Mouse (Mus musculus) testis, adult 2 months (tissue): ENCODE data around the gene Trim37. TPM values are rescaled to one million over a fixed set of nuclear protein-coding genes. Genes with fewer than 3 reads are reported as not detected.

Experiments
- H3K27ac ChIP-seq: fragments of 200-500 bp; 2 replicates; pipeline ENCODE4 v1.5.1; 2012; ENCODE audit warnings: low read depth, low read length; ENCODE audit not compliant: control insufficient read depth, insufficient read depth
- H3K27me3 ChIP-seq: fragments of 200-500 bp; 2 replicates; pipeline ENCODE4 v1.6.1; 2012; ENCODE audit warnings: mild to moderate bottlenecking, low read length, moderate library complexity; ENCODE audit not compliant: control insufficient read depth, insufficient read depth
- H3K36me3 ChIP-seq: fragments of 200-500 bp; 2 replicates; pipeline ENCODE4 v1.6.1; 2012; ENCODE audit warnings: mild to moderate bottlenecking, low read length; ENCODE audit not compliant: control insufficient read depth, insufficient read depth
- H3K4me1 ChIP-seq: fragments of 200-500 bp; 2 replicates; pipeline ENCODE4 v1.6.1; 2012; ENCODE audit warnings: low read length; ENCODE audit not compliant: control insufficient read depth, insufficient read depth
- H3K4me3 ChIP-seq: fragments of 200-500 bp; 2 replicates; pipeline ENCODE4 v1.5.1; 2012; ENCODE audit warnings: low read depth, mild to moderate bottlenecking, low read length, moderate library complexity, mixed read lengths; ENCODE audit not compliant: control insufficient read depth
- CTCF ChIP-seq: fragments of 200-500 bp; IDR thresholded peaks from 2 replicates; pipeline ENCODE4 v1.5.1; 2012; ENCODE audit warnings: low read depth, mild to moderate bottlenecking, inconsistent platforms, low read length, moderate library complexity; ENCODE audit not compliant: control insufficient read depth, insufficient read depth, insufficient replicate concordance
- POLR2A ChIP-seq: fragments of 200-500 bp; IDR thresholded peaks from 2 replicates; pipeline ENCODE4 v1.6.1; 2012; ENCODE audit warnings: low read depth, mild to moderate bottlenecking, inconsistent platforms, low read length, moderate library complexity; ENCODE audit not compliant: control insufficient read depth
- polyA plus RNA-seq: library from polyadenylated mRNA; depleted of rRNA; stranded (reverse); fragments of >200 nt; gene quantifications from 2 replicates; pipeline ENCODE4 v1.2.3, GENCODE M21; 2012

Gene Trim37
- polyA plus RNA-seq, 1 experiment = 99.4 TPM

DNA sequence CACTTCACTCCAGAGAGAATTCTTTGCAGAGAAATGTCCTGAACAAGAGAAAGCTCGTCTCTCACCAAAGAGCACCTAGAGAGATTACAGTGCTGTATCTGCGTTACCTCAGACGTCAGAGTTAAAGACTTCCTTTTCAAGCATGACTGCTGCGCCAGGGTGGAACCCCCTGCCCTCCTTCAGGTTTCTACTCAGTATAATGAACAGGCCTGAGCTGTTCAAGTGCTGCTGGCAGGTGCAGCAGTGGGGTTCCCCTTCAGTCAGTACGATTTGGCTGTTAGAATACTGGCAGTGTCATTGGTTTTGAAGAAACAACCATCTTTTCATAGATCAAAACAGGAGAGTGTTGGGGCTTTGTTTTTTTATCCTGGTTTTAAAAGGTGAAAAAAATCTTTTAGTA is 100.2 kb downstream of the Trim37 start:
- Histone ChIP-seq H3K27me3 (no peaks in the 10 kb centered on the region), H3K4me1 (no peaks in the 10 kb centered on the region), H3K27ac (no peak overlapping the region), H3K4me3 (no peak overlapping the region), H3K36me3 (no peaks in the 10 kb centered on the region; the same call in 1 of the 2 replicates)
- no peak for TF ChIP-seq CTCF
- TF ChIP-seq POLR2A = no peak

DNA sequence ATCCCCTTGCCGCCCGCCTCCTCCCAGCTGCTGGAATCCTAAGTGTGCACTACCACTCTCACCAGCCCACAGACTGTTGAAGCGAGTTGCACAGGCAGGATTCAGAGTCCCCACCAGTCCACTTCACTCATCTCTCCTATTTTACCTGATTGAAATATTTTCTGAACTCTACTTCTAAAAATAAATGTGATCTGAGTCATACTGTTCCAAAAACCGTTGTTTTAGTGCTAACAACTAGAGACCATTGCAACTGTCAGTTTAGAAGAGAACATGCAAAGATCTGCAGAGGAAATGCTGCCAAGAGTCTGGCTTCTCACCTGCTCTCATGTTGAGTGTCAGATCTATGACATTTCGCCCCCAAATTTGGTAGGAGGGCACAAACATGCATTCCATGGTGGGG is 106.5 kb downstream of the Trim37 start:
- no peak for TF ChIP-seq CTCF
- no peak for TF ChIP-seq POLR2A
- H3K4me3 ChIP-seq = no peak overlapping the region
- H3K27me3 ChIP-seq = no peaks in the 10 kb centered on the region
- H3K4me1 ChIP-seq = no peaks in the 10 kb centered on the region
- H3K36me3 ChIP-seq = no peaks in the 10 kb centered on the region; the same call in 1 of the 2 replicates
- H3K27ac ChIP-seq = no peak overlapping the region

DNA sequence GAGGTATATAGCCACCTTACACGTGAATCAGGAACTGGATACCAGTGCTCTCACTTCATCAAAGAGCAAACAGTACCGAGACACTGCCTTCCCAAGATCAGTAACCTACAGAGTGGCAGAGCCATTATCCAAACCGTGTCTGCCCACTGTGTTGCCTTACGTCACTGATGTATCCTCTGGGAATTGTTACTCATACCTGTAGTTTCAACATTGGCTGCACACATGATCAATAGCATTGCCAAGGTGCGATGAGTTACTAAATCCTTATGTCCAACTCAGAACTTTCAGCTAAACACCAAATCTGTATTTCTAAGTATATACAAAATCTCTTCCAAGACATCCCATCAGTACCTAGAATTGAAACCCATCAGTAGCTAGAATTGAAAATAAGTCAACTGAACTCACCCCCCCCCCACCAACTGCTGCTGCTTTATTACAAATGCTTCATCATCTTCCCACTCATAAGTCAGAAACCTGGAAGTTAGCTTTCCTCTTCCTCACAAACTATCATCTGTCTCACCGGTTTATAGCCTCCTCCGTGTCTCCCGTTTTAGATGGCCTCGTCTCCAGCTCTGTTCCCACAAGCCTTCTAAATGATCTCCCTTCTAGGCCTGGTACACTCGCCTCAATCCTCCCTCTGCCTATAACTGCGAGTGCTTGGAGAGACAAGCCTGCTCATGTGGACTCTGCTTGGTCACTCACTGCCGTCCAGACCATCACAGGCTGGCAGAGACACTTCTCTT is 108.0 kb downstream of the Trim37 start:
- Histone ChIP-seq H3K27ac (no peak overlapping the region), H3K4me3 (no peak overlapping the region), H3K27me3 (no peaks in the 10 kb centered on the region), H3K36me3 (no peaks in the 10 kb centered on the region; the same call in 1 of the 2 replicates), H3K4me1 (no peaks in the 10 kb centered on the region)
- TF ChIP-seq CTCF (no peak), POLR2A (no peak)

DNA sequence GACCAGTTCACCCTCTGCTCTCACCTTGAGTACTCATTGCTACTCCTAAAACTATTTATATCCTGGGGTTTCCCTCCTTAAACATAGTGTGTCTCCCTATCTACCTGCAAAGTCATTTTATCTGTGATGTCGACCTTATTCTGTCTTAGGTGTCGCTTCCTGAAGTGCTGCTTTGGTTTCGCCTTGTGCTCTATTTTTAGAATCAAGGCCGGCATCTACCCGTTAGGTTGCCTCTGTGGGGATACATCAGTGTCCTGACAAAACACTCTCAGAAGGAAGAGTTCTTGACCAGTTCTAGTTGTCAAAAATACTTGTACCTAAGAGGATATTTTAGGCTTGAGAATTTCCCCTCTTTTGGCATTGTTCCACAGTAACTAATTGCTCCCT is 108.6 kb downstream of the Trim37 start:
- no peaks in the 10 kb centered on the region for H3K27me3 ChIP-seq
- no peak for TF ChIP-seq CTCF
- no peaks in the 10 kb centered on the region; the same call in 1 of the 2 replicates for H3K36me3 ChIP-seq
- H3K4me3 ChIP-seq = no peak overlapping the region
- no peak overlapping the region for H3K27ac ChIP-seq
- H3K4me1 ChIP-seq = no peaks in the 10 kb centered on the region

DNA sequence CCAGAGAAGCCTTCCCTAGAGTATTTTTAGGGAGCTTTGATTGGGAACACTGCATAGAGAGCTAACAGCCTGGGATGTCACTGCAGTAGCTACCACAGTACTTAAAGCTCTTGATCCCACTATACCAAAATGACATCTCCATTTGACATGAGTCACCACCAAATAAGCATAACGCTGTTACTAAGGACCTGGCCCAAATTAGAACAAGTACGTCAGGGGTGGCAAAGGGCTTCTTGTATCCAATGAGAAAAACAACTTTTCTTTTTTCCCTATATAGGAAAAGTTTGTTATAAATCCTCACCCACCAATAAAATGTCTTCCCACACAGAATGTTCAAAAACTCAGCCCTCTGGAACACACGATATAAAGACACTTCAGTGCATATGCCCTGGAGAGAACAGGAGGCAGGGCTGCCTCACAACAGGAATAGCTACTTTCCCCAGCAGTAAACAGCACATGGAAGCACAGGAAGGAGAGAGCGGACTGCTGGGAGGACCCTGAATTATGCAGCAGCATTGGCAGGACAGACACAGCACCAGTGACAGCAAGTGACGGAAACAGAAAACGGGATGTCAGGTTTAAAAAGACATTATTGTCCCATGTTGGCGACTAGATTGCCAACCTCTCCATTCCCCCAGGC is 112.1 kb downstream of the Trim37 start:
- H3K36me3 ChIP-seq = no peaks in the 10 kb centered on the region; the same call in none of the 2 replicates
- H3K4me1 ChIP-seq = no peaks in the 10 kb centered on the region
- H3K27ac ChIP-seq = no peak overlapping the region
- H3K27me3 ChIP-seq = no peaks in the 10 kb centered on the region
- TF ChIP-seq CTCF = no peak
- no peak for TF ChIP-seq POLR2A
- H3K4me3 ChIP-seq = no peak overlapping the region

DNA sequence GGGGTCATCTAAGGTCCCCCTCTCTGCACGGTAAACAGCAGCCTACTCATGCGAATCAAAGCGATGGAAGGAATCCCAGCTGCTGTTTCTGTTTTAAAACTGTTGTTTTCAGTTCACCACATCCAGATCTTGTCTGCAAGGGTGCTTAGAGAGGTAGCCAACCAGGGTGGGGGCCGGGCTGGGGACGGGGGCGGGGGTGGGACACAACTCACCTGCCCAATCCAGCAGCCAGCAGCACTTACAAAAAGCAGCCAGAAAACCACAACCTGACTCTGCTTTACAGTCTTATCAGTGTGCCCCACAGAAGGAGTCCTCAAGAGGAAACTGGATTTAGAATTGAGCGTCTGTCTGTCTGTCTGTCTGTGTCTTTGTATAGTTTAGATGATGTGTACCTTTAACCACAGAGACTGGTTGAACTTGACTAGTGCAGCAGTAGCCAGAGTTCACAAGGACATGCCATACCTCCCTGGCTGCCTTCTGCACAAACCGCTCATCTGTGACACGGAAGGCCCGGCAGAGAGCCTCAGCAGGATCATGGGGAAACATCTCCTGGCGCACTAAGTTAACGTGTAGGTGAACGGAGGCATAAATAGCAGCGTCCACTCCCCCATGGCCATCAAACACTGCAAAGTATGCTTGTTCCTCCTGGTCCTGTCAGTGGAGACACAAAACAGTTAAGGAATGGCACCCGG is 113.4 kb downstream of the Trim37 start:
- no peaks in the 10 kb centered on the region for H3K27me3 ChIP-seq
- no peak overlapping the region for H3K27ac ChIP-seq
- no peak overlapping the region for H3K4me3 ChIP-seq
- no peaks in the 10 kb centered on the region; the same call in none of the 2 replicates for H3K36me3 ChIP-seq
- H3K4me1 ChIP-seq = no peaks in the 10 kb centered on the region
- TF ChIP-seq CTCF = no peak
- no peak for TF ChIP-seq POLR2A

DNA sequence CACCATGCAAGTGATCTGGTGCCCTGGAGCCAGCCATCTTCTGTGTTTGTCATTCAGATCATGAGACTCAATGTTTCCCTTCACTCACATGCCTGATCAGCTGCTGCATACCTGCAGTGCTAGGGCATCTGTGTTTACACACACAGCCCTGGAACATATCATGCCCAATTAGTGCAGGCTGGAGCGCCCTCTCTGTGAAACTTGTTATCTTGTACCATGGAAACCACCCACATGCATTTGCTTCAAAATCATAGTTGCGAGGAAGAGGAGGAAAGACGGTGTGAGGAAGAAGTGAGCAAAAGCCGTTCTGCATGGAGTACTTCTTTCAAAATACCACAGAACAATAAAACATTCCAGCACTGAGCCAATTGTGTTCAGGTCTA is 113.9 kb downstream of the Trim37 start:
- no peak for TF ChIP-seq CTCF
- TF ChIP-seq POLR2A = no peak
- H3K36me3 ChIP-seq = no peaks in the 10 kb centered on the region; the same call in none of the 2 replicates
- H3K27me3 ChIP-seq = no peaks in the 10 kb centered on the region
- no peaks in the 10 kb centered on the region for H3K4me1 ChIP-seq
- no peak overlapping the region for H3K4me3 ChIP-seq
- no peak overlapping the region for H3K27ac ChIP-seq
